Mouse (Mus musculus): ENCODE measurements at regions not wholly inside any gene's neighbourhood (a gene's known extent, or its start where the extent isn't known, plus 50 kb on each side); places are given as distances from the start of the nearest gene placed in this dataset.

GRCm38 (mm10) chr1:77102421-77103133, 412.3 kb downstream of the Epha4 start:
- no peak for ATAC-seq (replicated peaks; ENCODE audit: poor library complexity)

DNA sequence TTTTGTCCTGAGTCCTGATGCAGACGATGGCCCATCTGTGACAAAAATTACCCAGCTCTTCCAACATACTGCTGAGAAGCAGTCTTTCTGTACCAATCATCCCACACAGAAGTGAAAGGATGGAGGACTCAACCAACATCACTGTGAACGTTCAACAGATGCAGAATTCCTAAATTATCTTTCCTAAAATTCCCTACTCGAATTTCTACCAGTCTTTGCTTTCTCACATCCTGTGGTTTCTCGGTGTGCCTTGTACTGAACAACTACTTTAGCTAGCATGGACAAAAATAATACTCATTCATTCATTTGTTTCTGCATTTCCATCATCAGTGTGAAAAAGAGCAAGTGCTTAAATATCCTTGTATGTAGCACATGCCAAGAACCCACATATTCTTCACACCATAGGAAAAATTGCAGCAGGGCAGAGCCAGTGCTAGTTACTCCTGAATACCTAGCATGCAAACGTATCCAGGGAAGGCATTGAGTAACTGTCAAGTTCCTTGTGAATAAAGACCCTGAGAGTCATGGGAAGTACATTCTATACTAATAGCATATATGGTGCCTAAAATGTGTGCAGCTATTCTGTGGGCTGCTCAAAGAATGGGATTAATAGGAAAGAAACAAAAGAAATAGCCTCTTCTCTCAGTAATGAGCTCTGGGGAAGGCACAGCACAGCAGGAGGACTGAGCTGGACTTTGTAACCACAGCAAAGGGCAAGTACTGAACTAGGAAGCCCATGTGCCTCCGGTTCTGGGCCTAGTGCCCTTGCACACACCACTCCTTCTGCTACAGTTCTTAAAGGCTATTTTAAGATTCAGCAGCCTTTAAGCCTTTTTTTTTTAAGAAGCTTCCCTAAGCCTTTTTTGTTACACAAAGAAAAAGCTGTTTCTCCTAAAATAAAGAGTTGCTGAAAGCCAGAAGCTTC, 404.8 kb downstream of the Epha4 start:
- no peak for ATAC-seq (replicated peaks; ENCODE audit: poor library complexity)

DNA sequence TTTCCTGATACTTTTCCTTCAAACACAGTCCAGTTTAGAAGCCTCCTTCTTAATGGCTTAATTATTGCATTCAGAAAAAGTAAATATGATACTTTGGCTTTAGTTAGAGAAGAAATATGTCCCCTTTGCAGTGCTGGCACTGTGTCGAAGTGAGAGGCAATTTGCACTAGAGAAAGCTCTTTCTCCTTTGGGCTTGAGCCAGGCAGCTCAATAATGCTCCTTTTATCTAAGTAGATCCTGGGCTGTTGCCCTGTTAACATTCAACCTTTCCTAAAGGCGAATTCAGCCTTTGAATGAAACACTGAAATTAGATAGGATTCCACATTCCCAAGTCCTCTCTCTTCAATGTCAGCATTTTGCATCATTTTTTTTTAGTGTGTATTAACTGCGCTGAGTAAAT, 386.5 kb downstream of the Epha4 start:
- ATAC-seq (replicated peaks; ENCODE audit: poor library complexity), result no peak

DNA sequence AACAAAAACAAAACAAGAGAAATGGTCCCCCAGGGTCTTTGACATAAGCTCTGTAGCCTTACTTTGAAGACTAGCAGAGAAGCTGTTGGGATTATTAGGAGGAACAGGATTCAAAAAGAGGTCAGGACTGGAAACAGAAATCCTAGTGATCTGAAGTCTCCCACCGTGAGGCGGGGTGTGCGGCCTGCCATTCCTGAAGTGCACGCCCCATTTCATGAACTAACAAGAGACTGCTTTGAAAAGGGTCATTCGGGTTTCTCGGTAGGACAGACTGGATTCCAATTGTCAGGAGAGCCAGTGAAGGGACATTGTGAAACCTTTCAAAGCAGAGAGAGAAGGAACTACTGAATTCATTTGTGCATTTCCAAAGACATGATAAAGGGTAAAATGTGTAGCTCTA, 377.2 kb downstream of the Epha4 start:
- ATAC-seq (replicated peaks; ENCODE audit: poor library complexity), result no peak

DNA sequence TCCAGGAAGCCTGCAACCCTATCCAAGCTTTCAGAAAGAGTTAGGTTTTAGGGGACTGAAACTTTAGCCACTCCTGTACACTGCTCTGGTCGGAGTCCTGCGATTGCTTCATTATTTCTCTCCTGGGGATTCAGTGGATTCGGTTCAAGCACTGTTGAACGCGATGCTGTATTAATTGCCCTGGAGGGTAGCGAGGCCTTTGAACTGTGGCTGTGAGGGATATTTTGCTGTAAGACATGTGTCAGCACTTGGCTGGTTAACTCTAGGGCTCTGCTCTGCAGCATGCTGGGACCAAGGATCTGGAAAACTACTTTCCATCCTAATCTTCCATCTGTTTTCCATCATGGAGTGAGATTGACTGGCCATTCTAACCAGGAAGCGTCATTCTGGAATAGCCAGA, 374.0 kb downstream of the Epha4 start:
- no peak for ATAC-seq (replicated peaks; ENCODE audit: poor library complexity)

- peak; percentile 52; the same call in 1 of the 2 replicates for ATAC-seq (replicated peaks; ENCODE audit: poor library complexity)
Observed at GRCm38 (mm10) chr1:77148052-77148451, 366.8 kb downstream of the Epha4 start.

DNA sequence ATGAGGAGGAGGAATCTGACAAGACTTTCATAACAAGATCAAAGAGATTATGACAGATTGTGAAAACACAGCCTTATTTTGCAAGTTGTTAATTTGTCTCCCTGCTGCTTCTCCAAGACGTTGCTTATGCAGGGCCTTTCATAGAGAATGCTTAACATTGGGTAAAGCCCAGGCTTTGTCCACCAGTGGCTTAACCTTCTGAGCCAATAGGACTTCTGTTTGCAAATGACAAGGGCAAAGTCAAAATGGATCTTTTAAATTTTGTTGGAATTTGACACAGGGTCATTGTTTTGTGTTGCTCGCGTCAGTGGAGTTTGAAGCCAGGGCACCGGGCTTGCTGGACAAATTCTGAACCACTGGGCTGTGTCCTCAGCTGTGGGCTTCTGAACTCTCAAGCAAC, 346.6 kb downstream of the Epha4 start:
- ATAC-seq (replicated peaks; ENCODE audit: poor library complexity), result no peak

DNA sequence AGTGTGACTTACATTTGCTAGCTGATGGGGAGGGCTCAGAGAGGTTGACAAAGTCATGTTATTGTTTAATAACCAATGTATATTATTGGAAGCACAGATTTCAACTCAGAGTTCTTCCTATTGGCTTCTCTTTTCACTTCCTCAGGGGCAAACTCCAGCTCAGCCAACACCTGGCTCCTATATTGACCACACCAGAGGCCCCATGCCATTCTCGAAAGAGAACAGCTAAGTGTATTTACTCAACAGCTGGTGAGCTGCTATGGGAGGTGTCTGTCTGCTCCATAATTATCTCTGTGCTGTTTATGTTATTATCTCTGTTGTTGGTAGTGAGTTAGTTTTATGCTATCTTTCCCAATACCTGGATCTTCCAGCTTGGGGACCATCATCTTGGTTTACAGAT, 342.4 kb downstream of the Epha4 start:
- no peak for ATAC-seq (replicated peaks; ENCODE audit: poor library complexity)

DNA sequence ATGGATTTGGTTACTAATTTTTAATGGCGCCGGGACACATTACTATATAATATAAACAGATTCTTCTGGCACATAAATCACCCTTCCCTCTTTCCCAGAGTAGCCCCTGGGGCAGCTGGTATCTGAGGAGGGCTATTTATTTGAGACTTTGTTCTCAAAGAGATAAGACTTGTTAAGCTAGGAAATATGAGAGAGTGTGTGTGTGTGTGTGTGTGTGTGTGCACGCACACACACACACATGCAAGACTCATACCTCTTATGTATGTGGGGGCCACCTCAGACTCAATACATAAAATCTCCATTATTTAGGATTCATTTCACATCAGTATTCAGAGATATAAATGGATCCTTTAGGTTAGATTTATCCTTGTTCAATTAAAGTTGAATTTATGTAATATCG, 340.1 kb downstream of the Epha4 start:
- ATAC-seq (replicated peaks; ENCODE audit: poor library complexity), result no peak

GRCm38 (mm10) chr1:77175214-77175613, 339.7 kb downstream of the Epha4 start:
- ATAC-seq (replicated peaks; ENCODE audit: poor library complexity), result no peak

DNA sequence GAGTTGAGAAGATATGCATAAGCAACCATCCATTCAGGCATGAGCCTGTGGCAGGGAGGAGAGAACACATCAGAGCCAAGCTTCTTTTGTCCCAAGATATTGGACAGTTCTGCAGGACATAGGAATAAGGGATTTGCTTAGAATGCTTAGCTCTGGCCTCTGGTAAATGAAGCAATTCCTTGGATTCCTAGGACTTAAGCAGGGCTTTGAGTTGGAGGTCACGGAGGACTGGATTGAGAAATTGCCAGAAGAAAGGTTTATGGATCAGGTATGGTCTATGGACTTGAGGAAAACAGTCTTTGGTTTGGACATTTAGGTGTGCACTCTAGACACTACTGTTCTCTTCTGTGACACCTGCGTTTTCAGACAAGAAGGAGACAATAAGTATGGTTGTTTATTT, 338.4 kb downstream of the Epha4 start:
- ATAC-seq (replicated peaks; ENCODE audit: poor library complexity), result no peak

DNA sequence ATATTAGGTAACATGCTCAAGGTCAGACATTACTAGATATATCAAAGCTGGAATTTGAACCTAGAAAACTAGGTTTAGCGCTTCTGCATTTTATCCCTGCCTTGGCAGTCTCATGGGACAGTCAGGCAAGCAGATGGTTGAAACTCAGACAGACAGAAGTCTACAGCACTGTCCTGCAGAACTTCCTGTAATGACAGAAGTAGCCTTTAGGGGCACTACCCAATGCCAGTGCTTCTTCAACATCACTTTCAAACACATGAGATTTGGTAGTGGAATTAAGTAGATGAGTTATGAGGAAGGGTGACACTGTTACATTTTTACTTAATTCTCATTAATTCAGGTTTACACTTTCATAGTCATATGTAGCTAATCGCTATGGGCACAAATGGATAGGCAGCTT, 330.9 kb downstream of the Epha4 start:
- peak; percentile 74 for ATAC-seq (replicated peaks; ENCODE audit: poor library complexity)

- ATAC-seq (replicated peaks; ENCODE audit: poor library complexity), result no peak
Observed at GRCm38 (mm10) chr1:77190141-77190540, 324.7 kb downstream of the Epha4 start.

GRCm38 (mm10) chr1:77201321-77201917, 313.5 kb downstream of the Epha4 start:
- peak; percentile 39; the same call in 1 of the 2 replicates for ATAC-seq (replicated peaks; ENCODE audit: poor library complexity)

- peak; percentile 84 for ATAC-seq (replicated peaks; ENCODE audit: poor library complexity)
Observed at GRCm38 (mm10) chr1:77202948-77203347, 311.9 kb downstream of the Epha4 start.

- no peak for ATAC-seq (replicated peaks; ENCODE audit: poor library complexity)
Observed at GRCm38 (mm10) chr1:77206535-77206934, 308.4 kb downstream of the Epha4 start.

- ATAC-seq (replicated peaks; ENCODE audit: poor library complexity), result no peak
Observed at GRCm38 (mm10) chr1:77209395-77209794, 305.5 kb downstream of the Epha4 start.

DNA sequence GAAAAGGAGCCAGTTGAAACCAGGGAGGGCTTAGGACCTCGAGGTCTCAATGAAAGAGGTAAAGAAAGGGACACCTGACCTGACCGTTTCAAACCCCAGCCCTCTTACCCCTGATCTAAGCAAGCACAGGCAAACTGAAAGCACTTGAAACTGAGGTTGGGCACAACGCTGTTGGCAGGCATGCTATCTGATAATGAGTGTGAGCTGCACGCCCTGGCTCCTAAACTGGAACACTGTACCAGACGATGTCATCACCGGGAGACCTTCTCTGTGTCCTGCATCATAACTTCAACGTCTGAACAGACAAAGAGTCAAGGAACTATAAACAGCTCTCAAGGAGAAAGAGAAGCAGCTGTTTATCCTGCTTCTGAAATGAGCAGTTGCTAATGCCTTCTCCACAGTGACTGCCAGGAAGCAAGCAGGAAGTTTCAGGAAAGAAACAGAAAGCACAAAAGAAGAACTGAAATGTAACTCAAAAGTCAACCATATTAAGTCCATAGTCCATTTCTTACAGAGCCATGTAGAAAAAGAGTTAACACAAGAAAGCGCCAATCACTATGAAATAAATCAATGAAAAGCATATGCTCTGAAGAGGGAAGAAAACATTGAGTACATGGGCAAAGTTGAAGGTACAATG, 301.3 kb downstream of the Epha4 start:
- peak; percentile 92 for ATAC-seq (replicated peaks; ENCODE audit: poor library complexity)

DNA sequence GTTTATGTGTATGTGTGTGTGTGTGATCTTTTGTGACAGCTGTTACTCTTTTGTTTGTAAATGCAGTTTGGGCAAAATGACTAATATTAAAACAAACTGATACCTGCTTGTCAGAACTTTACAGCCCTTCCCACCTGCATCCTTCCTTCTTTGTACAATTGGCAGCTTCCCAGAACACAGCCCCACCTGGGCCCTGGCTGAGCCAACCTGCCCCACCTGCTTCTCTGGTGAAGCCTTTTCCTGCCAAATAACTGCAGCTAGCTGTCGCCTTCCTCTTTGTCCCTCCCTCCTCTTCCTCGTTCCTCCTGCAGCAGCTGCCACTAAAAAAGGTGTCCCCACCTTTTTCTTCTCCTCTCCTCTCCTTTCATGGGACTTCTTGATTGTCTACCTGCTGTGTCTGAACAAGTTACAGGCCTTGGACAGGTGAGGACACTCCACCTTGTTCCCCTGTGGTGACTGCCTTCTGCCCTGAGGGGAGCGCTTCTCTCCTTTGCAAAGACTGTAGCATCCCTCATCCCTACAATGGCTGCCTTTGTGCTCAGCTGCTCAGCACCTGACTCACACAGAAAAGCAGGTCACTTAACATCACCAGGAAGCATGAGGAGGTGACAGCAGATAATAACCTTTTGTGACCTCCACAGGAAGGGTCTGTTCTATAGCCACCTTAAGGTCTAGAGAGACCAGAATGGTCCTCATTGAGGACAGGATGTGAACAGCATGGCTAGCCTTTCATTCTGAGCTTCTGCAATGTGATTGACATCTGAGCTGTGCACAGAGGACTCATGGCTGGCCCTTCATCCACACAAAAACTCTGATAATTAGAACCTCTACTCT, 295.2 kb downstream of the Epha4 start:
- no peak for ATAC-seq (replicated peaks; ENCODE audit: poor library complexity)

GRCm38 (mm10) chr1:77220322-77220590, 294.6 kb downstream of the Epha4 start:
- ATAC-seq (replicated peaks; ENCODE audit: poor library complexity), result no peak

DNA sequence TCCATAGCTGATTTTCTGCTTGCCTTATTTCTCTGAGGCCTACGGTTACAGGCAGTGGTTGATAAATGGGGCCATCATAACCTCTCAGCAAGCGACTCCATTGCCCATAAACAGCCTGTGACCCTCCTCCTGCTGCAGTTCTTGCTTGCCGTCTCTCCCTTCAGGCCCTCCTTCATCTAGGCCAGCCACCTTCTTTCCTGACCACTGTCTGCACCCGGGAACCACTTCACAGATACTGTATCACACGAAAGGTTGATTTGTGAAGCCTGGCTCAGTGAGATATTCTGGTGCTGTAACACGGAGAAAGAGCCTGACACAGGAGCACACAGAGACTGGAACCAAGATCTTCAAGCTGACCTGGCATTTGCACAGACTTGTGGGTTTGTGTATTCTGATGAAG, 294.1 kb downstream of the Epha4 start:
- ATAC-seq (replicated peaks; ENCODE audit: poor library complexity), result peak; percentile 76

All from megakaryocyte progenitor cell, adult 5-6 weeks (primary cell).